ENCODE assay signal across 8 mouse cellular contexts in genomic region chr3:93554379-93554980, GRCm38 (mm10). TPM values are rescaled to one million over a fixed set of nuclear protein-coding genes. Genes with fewer than 3 reads are reported as not detected.
DNase-seq lines count a peak whose midpoint lies in the region; ATAC-seq and TF ChIP-seq lines count a peak whose summit lies in the region.

No protein-coding gene starts in this region.

- peak overlapping the region; percentile 96 for H3K4me2 ChIP-seq in hindbrain, embryonic 16.5 days (ENCODE audit: low read length)

- no peak overlapping the region for H3K27ac ChIP-seq in testis, adult 2 months (ENCODE audit: control insufficient read depth, insufficient read depth, low read depth, low read length)
- peak overlapping the region; percentile 86 for H3K27ac ChIP-seq in forebrain, embryonic 10.5 days
- no peak overlapping the region for H3K27ac ChIP-seq in hindbrain, embryonic 16.5 days (ENCODE audit: low read depth, low read length)

- no peak for DNase-seq in testis, postnatal 10 days (ENCODE audit: low spot score)
- DNase-seq in forebrain, embryonic 10.5 days (ENCODE audit: extremely low spot score, low spot score) = no peak
- peak; percentile 46 for DNase-seq in lung, postnatal 36 days
- peak; percentile 48 for DNase-seq in yolk sac, embryonic 10.5 days (ENCODE audit: low spot score)
- no peak for DNase-seq in urinary bladder, postnatal 25 days (ENCODE audit: low spot score)
- DNase-seq in thymus, postnatal 25 days = no peak

- peak overlapping the region; percentile 39 for H3K4me3 ChIP-seq in testis, adult 2 months (ENCODE audit: control insufficient read depth, low read depth, low read length)
- peak overlapping the region; percentile 67 for H3K4me3 ChIP-seq in forebrain, embryonic 10.5 days
- peak overlapping the region; percentile 58 for H3K4me3 ChIP-seq in hindbrain, embryonic 16.5 days (ENCODE audit: low read length)

- H3K27me3 ChIP-seq in testis, adult 2 months (ENCODE audit: control insufficient read depth, insufficient read depth, low read length) = no peaks in the 10 kb centered on the region
- peaks cover 27% of the 10 kb centered on the region for H3K27me3 ChIP-seq in forebrain, embryonic 10.5 days (ENCODE audit: poor library complexity, severe bottlenecking)
- no peaks in the 10 kb centered on the region; the same call in 1 of the 2 replicates for H3K27me3 ChIP-seq in hindbrain, embryonic 16.5 days (replicated peaks; ENCODE audit: control insufficient read depth, insufficient read depth, low read length)

- peak overlapping the region; percentile 56 for H3K9ac ChIP-seq in hindbrain, embryonic 16.5 days (ENCODE audit: low read depth, low read length)

- no peak for TF ChIP-seq CTCF in testis, adult 2 months (IDR thresholded peaks at IDR 0.05; ENCODE audit: control insufficient read depth, insufficient read depth, insufficient replicate concordance, low read depth, low read length)

- peaks cover 8% of the 10 kb centered on the region for H3K4me1 ChIP-seq in testis, adult 2 months (ENCODE audit: control insufficient read depth, insufficient read depth, low read length)
- peaks cover 22% of the 10 kb centered on the region for H3K4me1 ChIP-seq in forebrain, embryonic 10.5 days
- H3K4me1 ChIP-seq in hindbrain, embryonic 16.5 days (ENCODE audit: control insufficient read depth, insufficient read depth, low read depth, low read length) = peaks cover 4% of the 10 kb centered on the region; the same call in 1 of the 2 replicates

- peak; percentile 63 for ATAC-seq in hindbrain, embryonic 16.5 days

- H3K36me3 ChIP-seq in testis, adult 2 months (ENCODE audit: control insufficient read depth, insufficient read depth, low read length) = no peaks in the 10 kb centered on the region
- no peaks in the 10 kb centered on the region for H3K36me3 ChIP-seq in forebrain, embryonic 10.5 days (replicated peaks)
- no peaks in the 10 kb centered on the region for H3K36me3 ChIP-seq in hindbrain, embryonic 16.5 days (ENCODE audit: control insufficient read depth, insufficient read depth, low read length)

- H3K9me3 ChIP-seq in forebrain, embryonic 10.5 days = no peaks in the 10 kb centered on the region
- no peaks in the 10 kb centered on the region for H3K9me3 ChIP-seq in hindbrain, embryonic 16.5 days (ENCODE audit: control insufficient read depth, low read length)

- 22% methylated on average over 13 of the region's 13 CpGs for WGBS in forebrain, embryonic 10.5 days
- 16% methylated on average over 13 of the region's 13 CpGs for WGBS in hindbrain, embryonic 16.5 days

- no peak for TF ChIP-seq POLR2A in testis, adult 2 months (IDR thresholded peaks at IDR 0.05; ENCODE audit: control insufficient read depth, low read depth, low read length)

RNA-seq across cellular contexts. Expression of gene S100a10, which starts 0.4 kb away (rescaled TPM):
- polyA plus RNA-seq in testis, adult 2 months (2012; rRNA removed) = 6.5 and 8.5 TPM in 2 replicates
- polyA plus RNA-seq in forebrain, embryonic 10.5 days (2016; fragmentation: Nextera tagmentation; extraction: Ambion mirVana) = 93.1 and 94.7 TPM in 2 replicates
- 198 and 202 TPM in 2 replicates for polyA plus RNA-seq in hindbrain, embryonic 16.5 days (2015; fragmentation: Nextera tagmentation; extraction: Ambion mirVana)

RNA-seq across cellular contexts. Expression of gene S100a11, which starts 34.2 kb away (rescaled TPM):
- 22.1 and 26.0 TPM in 2 replicates for polyA plus RNA-seq in testis, adult 2 months (2012; rRNA removed)
- polyA plus RNA-seq in forebrain, embryonic 10.5 days (2016; fragmentation: Nextera tagmentation; extraction: Ambion mirVana) = 211 and 229 TPM in 2 replicates
- polyA plus RNA-seq in hindbrain, embryonic 16.5 days (2015; fragmentation: Nextera tagmentation; extraction: Ambion mirVana) = 173 and 217 TPM in 2 replicates

Comparison
In these comparisons a context has a peak if more than half of its experiments do, and no peak if none do; other contexts are left out.
1. DNase-seq: peak in lung, postnatal 36 days (single experiment) and yolk sac, embryonic 10.5 days (single experiment); none in testis, postnatal 10 days (single experiment), forebrain, embryonic 10.5 days (single experiment), urinary bladder, postnatal 25 days (single experiment) and thymus, postnatal 25 days (single experiment).
2. Peak in every context shown above with its lines, with median percentiles within 50 percentile points of each other: H3K4me3 ChIP-seq.